Mouse (Mus musculus) embryonic fibroblast, embryonic 13.5 days (primary cell): ENCODE results near the gene Bola3.

ENCODE experiments used
- CTCF ChIP-seq: IDR thresholded peaks from 2 replicates; pipeline ENCODE4 v1.5.1; 2011; ENCODE audit warnings: mild to moderate bottlenecking, control low read depth, low read length, moderate library complexity, borderline replicate concordance; ENCODE audit not compliant: insufficient read depth
- POLR2A ChIP-seq: IDR thresholded peaks from 2 replicates; pipeline ENCODE4 v1.6.1; 2011; ENCODE audit warnings: low read depth, mild to moderate bottlenecking, control low read depth, low read length, moderate library complexity

- no peak for TF ChIP-seq CTCF
- TF ChIP-seq POLR2A, result no peak
These were observed 47.7 kb upstream of the Bola3 start for GRCm38 (mm10) chr6:83301294-83301693.
